ENCODE assay signal across 12 mouse cellular contexts in genomic region chr10:25325690-25326089, GRCm38 (mm10). TPM values are rescaled to one million over a fixed set of nuclear protein-coding genes. Genes with fewer than 3 reads are reported as not detected.
DNase-seq lines count a peak whose midpoint lies in the region; ATAC-seq and TF ChIP-seq lines count a peak whose summit lies in the region.
"Had no signal": no experiment of that assay in that cellular context is flagged by ENCODE, and none has a peak within 500 bp of the region (broad histone marks: within the 10 kb centered on the region; RNA-seq: fewer than 3 reads in every experiment).

No protein-coding gene starts in this region.

- H3K4me3 ChIP-seq in hindbrain, postnatal 0 days (ENCODE audit: low read length), result no peak overlapping the region
- no peak overlapping the region for H3K4me3 ChIP-seq in hindbrain, embryonic 12.5 days
- H3K4me3 ChIP-seq: heart, embryonic 15.5 days; neural tube, embryonic 13.5 days had no signal

- no peak for TF ChIP-seq CTCF in hindbrain, postnatal 0 days (IDR thresholded peaks at IDR 0.05; ENCODE audit: low read depth)

- H3K4me2 ChIP-seq in hindbrain, postnatal 0 days (ENCODE audit: low read depth, low read length), result no peak overlapping the region
- H3K4me2 ChIP-seq in hindbrain, embryonic 12.5 days (replicated peaks), result no peak overlapping the region
- H3K4me2 ChIP-seq: heart, embryonic 15.5 days; neural tube, embryonic 13.5 days had no signal

- 21% methylated on average over 4 of the region's 4 CpGs for WGBS in hindbrain, postnatal 0 days
- WGBS in hindbrain, embryonic 12.5 days, result 77% methylated on average over 4 of the region's 4 CpGs

- H3K9ac ChIP-seq in hindbrain, postnatal 0 days (replicated peaks; ENCODE audit: low read length), result no peak overlapping the region
- no peak overlapping the region for H3K9ac ChIP-seq in hindbrain, embryonic 12.5 days
- H3K9ac ChIP-seq: heart, embryonic 15.5 days; neural tube, embryonic 13.5 days had no signal

- no peaks in the 10 kb centered on the region for H3K27me3 ChIP-seq in hindbrain, postnatal 0 days (ENCODE audit: insufficient read depth, low read length)
- no peaks in the 10 kb centered on the region for H3K27me3 ChIP-seq in hindbrain, embryonic 12.5 days
- H3K27me3 ChIP-seq: heart, embryonic 15.5 days; neural tube, embryonic 13.5 days had no signal

- no peaks in the 10 kb centered on the region for H3K36me3 ChIP-seq in hindbrain, postnatal 0 days (ENCODE audit: insufficient read depth, low read length)
- H3K36me3 ChIP-seq in hindbrain, embryonic 12.5 days, result no peaks in the 10 kb centered on the region
- H3K36me3 ChIP-seq: heart, embryonic 15.5 days; neural tube, embryonic 13.5 days had no signal

- H3K27ac ChIP-seq in hindbrain, postnatal 0 days, result no peak overlapping the region
- H3K27ac ChIP-seq in hindbrain, embryonic 12.5 days, result no peak overlapping the region
- H3K27ac ChIP-seq: heart, embryonic 15.5 days; kidney, postnatal 0 days; macrophage; neural tube, embryonic 13.5 days had no signal

- H3K4me1 ChIP-seq in hindbrain, postnatal 0 days (ENCODE audit: insufficient read depth, low read length), result no peaks in the 10 kb centered on the region
- no peaks in the 10 kb centered on the region for H3K4me1 ChIP-seq in hindbrain, embryonic 12.5 days
- H3K4me1 ChIP-seq: heart, embryonic 15.5 days had no signal

- ATAC-seq in hindbrain, postnatal 0 days, result 0 out of 2 replicates have a peak, but pooled peaks have one; percentile 40
- no peak for ATAC-seq in hindbrain, embryonic 12.5 days (ENCODE audit: low FRiP score)
- ATAC-seq in erythroblast, adult 5-6 weeks (replicated peaks; ENCODE audit: low FRiP score, poor library complexity, severe bottlenecking), result no peak

- DNase-seq in hindbrain, postnatal 0 days (ENCODE audit: low spot score), result peak; percentile 64
- DNase-seq in retina, postnatal 1 day, result peak; percentile 40
- DNase-seq in retina, embryonic 14.5 days (ENCODE audit: low spot score), result no peak
- peak; percentile 21 for DNase-seq in kidney, postnatal 14 days
- peak; percentile 16 for DNase-seq in ovary, postnatal 36 days (ENCODE audit: low spot score)
- DNase-seq: cerebellum, postnatal 25 days had no signal

- H3K9me3 ChIP-seq in hindbrain, postnatal 0 days (ENCODE audit: low read length), result no peaks in the 10 kb centered on the region
- H3K9me3 ChIP-seq in hindbrain, embryonic 12.5 days (replicated peaks), result no peaks in the 10 kb centered on the region
- H3K9me3 ChIP-seq: heart, embryonic 15.5 days; neural tube, embryonic 13.5 days had no signal

RNA-seq across cellular contexts. Expression of gene Akap7, which starts 18.0 kb away (rescaled TPM):
- 78.0 and 90.1 TPM in 2 replicates for total RNA-seq in hindbrain, postnatal 0 days (2014; rRNA removed)
- polyA plus RNA-seq in hindbrain, postnatal 0 days (2015; fragmentation: Nextera tagmentation; extraction: Ambion mirVana), result 84.0 and 85.9 TPM in 2 replicates
- polyA plus RNA-seq in hindbrain, embryonic 12.5 days (2016; fragmentation: Nextera tagmentation; extraction: Ambion mirVana), result 22.8 TPM in 2 replicates
- 162 and 177 TPM in 2 replicates for total RNA-seq in erythroblast, adult 5-6 weeks (2015; ENCODE audit: low replicate concordance)
- 292 and 295 TPM in 2 replicates for total RNA-seq in erythroblast, adult 5-6 weeks (2017; ENCODE audit: low replicate concordance)

RNA-seq across cellular contexts. Expression of gene Epb41l2, which starts 33.9 kb away (rescaled TPM):
- 35.2 and 49.6 TPM in 2 replicates for total RNA-seq in hindbrain, postnatal 0 days (2014; rRNA removed)
- 26.0 and 30.2 TPM in 2 replicates for polyA plus RNA-seq in hindbrain, postnatal 0 days (2015; fragmentation: Nextera tagmentation; extraction: Ambion mirVana)
- 47.2 and 55.3 TPM in 2 replicates for polyA plus RNA-seq in hindbrain, embryonic 12.5 days (2016; fragmentation: Nextera tagmentation; extraction: Ambion mirVana)
- 11.5 and 13.6 TPM in 2 replicates for total RNA-seq in erythroblast, adult 5-6 weeks (2015; ENCODE audit: low replicate concordance)
- total RNA-seq in erythroblast, adult 5-6 weeks (2017; ENCODE audit: low replicate concordance), result 6.0 and 8.3 TPM in 2 replicates
